Mouse (Mus musculus): ENCODE measurements at regions not wholly inside any gene's neighbourhood (a gene's known extent, or its start where the extent isn't known, plus 50 kb on each side); places are given as distances from the start of the nearest gene placed in this dataset.

DNA sequence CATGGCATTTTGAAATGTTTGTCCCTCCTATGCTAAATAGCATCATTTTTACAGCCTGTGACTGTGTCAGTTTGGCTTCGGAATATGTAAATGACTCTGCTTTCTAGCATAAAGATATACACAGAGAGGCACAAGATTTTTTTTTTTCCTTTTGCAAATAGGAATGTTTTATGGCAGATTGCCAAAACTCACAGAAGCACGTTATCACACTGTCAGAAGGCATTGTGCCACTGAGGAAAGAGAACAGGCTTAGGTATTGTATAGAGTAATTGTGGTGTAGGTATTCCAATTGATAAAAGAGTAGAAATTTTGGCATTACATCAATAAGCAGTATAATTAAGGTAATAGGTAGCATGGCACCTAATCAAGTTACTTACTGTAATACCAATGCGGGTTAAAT is 988.5 kb upstream of the Tenm2 start:
- DNase-seq, result no peak

DNA sequence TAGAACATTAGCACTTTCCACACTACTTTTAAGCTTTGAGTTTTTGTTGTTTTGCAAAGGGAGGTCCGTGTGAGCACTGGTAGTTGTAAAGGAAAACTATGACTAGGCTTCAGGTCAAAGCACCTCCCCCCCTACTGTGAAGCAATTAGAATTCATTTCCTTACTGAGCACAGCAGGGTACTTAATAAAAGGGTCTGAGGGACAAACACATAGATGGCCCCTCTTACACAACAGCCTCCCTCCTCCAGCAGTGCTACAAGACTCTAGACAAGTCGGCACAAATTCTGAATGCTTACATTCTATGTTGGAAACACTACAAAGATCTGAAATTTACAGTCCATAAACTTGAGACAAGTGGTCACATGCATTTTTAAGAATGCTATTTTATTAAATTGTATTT is 967.6 kb upstream of the Tenm2 start:
- DNase-seq, result no peak

DNA sequence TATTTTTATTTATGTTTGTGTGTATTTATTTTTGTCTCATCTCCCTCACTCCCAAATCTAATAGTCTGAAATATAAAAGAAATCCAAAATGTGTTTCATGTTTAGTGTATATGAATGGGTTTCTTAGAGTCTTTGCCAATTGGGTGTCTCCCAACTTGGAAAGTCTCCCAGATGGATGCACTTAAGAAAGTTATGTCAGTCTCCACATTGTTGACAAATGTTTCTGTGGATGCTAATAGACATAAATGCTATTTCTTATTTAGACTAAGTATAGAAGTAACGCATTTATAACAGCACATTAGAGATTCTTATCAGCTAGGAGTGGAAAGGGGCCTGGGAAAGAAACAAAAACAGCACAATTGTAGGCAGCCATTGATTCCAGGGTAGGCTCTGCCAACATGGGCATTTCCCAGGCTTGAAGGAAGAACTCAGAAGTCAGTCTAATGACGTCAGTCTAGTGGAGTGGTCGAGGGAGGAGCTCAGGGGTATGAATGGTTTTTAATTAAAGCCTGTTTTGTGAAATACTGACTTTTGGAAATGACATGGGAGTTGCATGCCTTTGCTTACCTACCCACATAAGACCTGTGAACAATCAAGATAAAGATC is 965.5 kb upstream of the Tenm2 start:
- DNase-seq, result no peak

DNA sequence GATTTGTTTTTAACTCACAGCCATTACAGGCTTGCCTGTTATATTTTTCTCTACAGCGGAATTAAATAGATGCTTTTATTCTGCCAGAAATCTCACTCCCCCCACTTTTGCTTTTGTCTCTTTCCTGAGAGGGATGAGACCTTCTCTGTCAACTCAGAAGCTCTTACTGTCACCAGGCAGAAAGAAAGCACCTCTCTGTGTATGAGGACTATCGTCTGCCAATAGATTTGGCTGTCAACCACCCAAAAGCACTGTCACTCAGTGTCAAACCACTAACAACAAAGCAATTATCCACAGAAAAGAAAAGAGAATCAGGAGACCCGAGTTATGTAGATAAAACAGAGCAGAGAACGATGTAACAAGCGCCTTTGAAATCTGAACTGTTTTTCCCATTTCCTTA is 958.0 kb upstream of the Tenm2 start:
- no peak for DNase-seq

DNA sequence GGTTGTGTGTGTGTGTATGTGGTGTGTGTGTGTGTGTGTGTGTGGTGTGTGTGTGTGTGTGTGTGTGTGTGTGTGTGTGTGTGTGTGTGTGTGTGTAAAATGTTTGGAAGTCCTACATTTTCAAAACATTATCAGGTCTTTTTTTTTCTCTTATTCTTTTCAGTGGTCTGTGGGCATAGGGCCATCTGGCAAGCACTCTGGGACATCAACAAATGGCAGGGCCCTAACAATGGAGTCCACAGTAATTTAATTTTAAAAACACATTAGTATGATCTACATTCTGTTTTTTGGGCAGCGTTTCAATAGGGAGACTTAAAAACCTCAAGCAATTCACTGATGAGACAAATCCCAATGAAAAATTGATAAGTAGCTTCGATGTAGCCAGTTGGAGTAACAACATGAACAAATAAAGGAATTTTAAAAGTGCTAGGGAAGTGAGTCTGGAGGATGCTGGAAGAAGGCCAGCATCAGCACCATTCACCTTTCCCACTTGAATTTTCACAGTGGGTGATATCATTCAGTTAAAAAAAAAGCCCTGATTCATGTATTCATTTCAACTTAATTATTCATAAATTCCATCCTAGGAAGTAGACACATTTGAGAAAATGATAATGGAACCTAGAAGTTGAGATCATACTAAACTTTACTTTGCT is 956.3 kb upstream of the Tenm2 start:
- DNase-seq, result no peak

DNA sequence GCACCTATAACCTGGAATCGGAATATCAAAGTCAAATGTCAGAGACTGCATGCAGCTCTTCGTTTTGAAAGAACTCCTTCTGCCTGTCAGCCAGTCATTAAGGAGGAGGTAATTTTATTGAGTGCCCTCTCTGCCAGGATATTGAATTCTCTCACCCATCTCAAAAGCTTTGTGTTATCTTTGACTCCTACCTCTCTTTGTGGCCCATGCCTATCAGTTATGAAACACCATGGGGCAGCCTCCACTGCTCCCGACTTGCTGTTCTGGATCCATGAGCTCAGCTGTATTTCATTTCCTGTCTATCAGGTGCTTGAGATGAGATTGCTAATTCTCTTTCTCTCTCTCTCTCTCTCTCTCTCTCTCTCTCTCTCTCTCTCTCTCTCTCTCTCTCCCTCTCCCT is 955.7 kb upstream of the Tenm2 start:
- DNase-seq, result no peak

DNA sequence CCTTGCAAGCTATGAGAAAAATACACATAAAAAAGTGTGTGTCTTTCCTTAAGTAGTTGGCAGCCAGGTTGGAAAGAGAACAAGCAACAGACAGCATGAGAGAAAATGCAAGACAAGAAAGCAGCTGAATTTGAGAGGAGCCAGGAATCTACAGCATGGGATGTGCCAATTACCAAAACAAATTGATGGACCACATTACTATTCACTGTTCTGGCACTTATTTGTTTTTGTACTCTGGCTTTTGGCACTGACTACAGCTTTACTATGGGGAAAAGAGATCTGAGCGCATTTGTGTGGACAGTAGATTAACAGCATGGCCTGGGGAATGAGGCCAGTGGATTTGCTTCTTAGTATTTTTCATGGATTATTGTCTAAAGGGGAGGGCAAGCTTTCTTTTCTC is 935.0 kb upstream of the Tenm2 start:
- DNase-seq, result no peak

DNA sequence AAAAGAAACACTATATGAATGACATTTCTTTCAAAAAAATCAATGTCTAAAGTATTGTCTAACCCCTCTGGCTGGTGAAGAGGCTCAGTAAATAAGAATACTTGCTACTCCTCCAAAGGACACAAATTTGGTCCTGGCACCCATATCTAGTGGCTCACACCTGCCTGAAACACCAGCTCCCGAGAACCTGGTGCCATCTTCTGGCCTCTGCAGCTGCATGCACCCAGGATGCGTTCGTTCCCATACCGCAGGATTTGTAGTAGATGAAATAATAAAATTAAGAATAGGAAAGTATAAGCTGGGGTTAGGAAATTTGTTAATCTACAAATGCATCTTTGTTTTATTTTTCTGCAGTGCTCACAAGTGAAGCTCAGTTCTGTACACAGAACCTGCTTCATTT is 922.5 kb upstream of the Tenm2 start:
- no peak for DNase-seq

DNA sequence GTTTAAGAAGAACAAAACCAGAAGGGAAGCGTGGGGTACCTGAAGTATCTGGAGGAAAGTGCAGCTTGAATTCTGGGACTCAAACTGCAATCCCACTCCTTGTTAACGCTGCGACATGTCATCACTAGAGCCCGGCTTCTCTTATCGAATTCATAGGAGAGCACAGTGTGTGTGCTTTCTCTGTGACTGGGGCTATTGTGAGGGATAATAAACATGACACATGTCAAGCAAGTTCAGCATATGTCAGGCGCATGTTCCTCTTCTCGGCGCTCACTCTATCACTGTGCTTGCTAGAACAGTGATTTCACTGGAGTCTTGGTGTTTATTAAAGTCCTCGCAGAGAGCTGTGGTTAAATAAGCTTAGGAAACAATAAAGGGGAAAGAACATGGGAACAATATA is 921.2 kb upstream of the Tenm2 start:
- no peak for DNase-seq

DNA sequence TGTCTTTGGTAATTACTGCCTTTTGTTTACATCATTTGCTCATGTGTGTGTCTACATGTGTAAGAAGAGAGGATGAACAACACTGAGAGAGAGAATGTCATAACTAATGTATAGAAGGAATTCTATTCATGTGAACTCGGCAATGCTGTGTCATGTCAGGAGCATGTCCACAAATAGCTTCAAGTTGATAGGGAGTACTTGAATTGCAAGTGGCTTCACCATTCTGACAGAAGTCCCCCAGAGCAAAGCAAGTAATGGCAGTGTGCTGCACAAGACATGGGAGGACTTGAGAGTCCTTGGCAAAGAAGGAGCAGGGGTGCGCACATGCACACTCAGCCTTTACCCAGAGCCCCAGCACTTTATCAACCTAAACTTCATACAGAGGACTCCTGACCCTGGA is 919.9 kb upstream of the Tenm2 start:
- no peak for DNase-seq

DNA sequence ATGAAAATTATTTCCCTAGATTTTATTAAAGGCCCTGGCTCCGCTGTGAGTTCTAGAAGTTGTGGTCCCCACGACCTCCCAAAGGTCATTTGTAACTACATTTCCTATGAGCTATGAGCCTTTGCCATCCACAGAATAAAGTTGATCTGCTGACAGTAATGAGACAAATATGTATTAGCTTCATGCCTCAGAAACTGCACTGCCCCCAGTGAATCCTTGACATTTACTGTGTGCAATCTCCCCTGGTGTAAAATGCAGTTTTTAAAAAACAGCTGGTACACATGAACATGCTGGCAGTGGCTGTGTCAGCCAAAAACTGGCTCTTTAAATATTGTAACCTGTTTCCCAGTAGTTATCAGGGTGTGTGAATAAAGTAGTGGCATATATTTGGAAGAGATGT is 907.7 kb upstream of the Tenm2 start:
- DNase-seq, result no peak

DNA sequence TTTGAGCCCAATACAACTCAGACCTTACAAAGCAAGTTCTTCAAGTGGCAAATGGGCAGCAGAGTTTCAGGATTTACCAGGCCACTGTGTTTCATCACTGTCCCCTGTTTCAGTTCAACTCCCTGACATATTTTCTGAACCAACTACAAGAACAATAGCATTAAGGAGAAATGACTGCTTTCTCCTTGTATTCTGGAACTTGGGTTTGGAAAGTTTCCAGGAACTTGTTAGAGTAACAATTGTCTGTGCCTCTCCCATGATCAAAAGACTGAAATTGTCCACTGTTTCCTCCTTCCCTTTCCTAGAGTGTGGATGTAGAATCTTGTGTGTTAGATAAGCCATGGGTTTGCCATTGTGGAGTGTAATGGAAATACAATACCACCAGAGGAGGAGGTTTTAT is 893.1 kb upstream of the Tenm2 start:
- DNase-seq, result no peak

DNA sequence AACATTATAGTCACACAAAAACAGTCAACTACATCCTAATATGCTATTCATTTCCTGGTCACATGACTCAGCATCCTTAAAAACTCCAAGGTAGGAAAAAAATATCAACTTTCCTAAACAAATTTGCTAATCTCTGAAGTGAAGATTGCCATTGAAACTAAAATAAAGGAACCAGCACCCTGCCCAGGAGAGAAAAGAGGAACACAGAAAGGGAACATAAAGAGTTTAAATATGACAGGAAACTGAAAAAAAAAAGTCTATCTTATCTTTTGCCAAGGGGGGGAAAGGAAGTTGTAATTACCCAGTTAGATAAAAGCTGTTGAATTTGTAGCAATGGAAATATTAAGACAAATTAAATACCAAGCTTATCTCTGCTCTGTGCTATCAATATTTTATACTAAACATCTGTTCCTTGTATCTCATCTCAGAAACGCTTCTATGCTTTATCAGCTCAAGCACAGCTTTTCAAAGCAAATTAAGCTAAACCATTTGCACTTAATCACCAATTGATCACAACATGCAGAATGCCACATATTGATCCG is 888.1 kb upstream of the Tenm2 start:
- no peak for DNase-seq

DNA sequence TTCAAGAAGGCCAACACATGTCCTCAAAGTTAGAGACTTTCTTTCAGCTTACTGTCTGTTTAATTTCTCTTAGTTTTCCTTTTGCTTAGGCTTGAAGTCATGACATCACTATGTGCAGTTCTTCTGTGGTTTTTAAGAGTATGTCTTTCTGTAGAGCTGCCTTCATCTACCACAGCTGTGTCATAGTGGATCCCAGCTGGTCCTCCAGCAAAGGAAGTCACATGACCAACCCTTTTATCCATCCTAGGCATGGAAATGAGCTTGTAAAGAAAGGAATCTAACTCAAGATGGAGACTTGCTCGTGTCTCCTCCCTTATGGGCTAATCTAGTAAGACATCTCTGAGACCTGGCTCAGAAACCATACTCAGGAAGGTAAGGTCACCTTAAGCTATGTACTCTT is 886.7 kb upstream of the Tenm2 start:
- no peak for DNase-seq

DNA sequence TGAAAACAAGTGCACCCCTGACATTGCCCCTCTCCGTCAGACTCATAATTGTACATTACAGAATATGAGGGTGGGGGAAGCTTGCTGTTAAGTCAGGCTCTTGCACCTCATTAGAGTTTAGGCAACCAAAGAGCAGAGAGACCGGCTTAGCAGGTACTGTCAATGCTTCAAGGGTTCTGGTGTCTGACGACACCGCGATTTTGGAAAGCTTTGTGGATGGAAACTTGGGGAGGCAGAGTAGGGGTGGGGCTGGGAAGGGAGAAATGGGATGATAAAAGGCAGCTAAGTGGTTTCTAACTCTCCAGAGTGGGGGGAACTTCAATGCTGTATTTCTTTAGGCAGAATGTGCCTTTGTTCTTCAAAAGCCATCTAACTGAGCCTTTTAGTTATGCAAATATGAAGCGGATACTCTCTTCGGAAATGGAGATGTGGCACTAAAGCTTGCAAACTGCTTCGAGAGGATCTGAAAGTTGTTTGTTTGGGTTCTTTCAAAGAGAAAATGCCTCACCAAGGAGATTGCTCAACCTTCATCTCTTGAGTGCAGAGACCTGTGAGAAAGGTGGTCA is 885.4 kb upstream of the Tenm2 start:
- DNase-seq, result no peak

DNA sequence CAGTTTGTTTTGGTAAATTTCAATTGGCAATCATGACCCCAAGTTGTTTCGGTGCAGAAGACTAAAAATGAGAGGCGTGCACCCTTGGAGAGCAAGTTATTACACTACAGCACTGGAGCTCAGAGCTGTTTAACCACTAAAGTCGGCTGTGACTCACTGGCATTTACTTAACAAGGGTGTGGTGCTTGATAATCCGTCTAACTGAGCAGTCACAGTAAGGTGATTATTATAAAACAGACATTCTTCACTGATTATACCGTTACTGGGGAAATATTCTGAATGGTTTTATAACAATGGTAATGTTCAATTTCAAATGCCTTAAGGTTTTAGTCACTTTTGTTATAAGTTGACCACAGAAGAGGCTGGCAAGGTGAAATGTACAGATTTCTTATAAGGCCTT is 882.0 kb upstream of the Tenm2 start:
- DNase-seq, result no peak

DNA sequence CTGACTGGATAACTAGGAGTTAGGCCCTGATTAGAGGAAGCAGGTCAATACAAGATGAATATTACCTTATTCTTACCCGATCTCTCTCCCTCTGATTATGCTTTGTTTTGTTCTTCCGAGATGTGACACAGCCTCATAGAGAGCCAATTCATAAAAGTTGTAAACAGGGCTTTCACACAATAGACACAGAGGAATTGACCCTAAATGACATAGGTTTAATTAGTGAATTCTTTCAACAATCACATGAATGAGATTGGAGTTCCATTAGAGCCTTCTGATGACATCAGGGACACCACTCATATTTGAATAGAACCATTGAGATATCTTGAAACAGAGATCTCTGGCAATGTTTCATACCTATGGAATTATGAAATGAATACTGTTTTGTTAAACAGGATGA is 856.4 kb upstream of the Tenm2 start:
- no peak for DNase-seq

DNA sequence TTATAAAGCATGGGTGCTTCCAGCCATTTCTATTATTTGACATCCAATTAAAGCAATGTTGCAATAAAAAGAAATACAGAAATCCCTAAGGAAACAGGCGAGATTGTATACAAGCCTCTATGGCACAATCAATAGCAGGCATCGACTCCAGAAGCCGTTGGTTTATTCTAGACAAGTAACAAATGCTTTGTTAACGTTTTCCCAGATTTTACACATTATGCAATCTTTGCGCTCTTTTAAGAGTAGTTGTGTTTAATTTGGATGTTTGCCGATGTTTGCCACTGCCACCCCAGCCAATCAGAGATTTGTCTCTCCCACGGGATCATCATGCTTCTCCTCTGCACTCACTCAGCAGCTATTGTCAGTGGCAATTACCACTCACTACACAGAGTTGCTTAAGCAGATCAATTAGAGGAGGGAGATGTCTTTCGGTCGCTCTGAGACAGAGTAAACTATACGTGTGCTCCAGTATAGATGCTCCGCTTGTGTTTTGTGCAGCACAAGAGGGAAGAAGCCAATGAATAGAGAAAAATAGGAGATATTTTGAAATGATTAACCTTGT is 839.5 kb upstream of the Tenm2 start:
- no peak for DNase-seq

DNA sequence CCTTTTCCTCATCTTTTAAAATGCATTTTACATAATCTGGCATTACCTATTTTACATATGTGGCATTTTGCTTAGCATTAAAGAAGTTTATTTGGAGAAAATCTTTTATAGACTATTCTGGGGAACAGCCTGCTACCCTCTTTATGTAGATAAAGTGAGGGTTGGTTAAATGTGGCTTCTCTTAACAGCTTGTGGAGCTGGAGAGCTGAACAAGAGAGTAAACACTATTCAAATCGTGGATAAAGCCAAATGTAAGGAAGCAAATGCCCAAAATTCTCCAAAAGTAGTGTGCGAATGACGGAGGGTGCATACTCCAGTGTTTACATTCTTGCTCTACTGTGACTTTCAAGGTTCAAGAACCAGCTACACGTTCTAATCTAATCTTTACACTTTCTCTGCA is 833.9 kb upstream of the Tenm2 start:
- no peak for DNase-seq

DNA sequence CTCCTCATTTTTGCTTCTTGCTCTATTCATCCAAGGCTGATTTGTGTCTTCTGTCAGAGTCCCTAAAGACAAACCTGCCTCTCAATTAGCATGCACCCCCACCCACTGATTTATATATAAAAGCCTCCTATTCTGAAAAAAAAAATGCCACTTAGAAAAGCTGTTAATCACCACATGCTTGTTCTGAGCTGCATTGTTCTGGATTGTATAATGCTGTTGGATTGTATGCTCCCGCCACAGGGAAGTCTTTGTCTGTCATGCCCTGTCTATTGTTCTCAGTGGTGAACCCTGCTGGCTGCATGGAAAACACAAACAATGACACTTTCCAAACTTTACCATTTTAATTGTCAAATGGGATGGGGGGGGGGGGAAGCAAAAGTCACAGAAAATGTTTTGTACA is 831.9 kb upstream of the Tenm2 start:
- DNase-seq, result no peak

DNA sequence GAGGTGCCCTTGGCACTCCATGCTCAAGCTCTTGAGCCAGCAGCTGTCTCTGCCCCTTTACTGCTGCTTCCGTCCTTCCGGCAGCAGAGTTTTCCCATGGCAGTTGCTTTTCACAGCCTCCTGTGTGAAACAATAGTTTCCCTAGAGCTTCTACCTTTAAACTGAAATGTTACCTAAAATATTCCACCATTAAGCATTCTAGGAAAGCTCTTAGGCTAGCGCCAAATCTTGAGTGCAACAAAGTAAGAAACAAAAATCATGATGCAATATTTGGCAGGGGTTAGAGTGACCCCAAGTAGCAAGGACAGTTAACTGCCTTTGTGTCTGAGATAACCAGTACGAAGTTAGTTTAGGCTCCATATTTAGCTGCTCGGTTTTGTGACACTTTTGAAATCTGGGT is 830.3 kb upstream of the Tenm2 start:
- no peak for DNase-seq

DNA sequence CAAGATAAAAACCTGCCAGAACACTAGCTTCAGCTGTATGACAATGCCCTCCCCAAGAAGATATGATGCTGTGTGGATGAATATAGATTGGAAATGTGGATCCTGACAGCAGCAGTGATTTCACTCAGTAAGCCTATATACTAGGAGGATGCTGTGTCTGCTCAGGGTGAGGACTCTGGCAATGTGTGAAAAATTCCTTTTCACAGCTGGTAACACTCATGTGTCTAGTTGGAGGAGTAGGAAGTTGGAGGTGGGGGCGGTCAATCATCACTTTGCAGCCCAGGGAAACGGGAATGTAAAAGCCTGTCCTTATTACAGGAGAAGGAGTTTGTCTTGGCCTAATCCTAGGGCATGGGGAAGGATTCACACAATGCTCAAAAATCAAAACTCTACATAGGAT is 824.3 kb upstream of the Tenm2 start:
- DNase-seq, result no peak

DNA sequence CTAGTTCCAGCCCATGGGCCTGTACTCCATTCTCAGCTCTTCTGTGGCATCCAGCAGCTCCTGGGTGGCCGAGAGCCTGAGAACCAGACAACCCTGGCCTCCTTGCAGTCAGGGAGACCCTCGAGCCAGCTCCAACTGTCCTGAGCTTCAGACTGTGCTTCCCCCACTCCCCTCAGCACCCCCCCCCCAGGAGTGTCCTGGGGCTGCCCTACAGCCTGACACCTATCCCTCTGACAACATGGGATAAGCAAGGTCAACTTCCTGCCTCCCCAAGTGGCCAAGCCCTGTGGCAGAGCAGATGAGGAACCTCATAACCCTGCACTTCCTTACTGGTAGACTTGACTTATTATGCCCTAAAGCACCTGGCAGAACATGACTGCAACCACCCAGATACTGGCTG is 823.1 kb upstream of the Tenm2 start:
- DNase-seq, result no peak

DNA sequence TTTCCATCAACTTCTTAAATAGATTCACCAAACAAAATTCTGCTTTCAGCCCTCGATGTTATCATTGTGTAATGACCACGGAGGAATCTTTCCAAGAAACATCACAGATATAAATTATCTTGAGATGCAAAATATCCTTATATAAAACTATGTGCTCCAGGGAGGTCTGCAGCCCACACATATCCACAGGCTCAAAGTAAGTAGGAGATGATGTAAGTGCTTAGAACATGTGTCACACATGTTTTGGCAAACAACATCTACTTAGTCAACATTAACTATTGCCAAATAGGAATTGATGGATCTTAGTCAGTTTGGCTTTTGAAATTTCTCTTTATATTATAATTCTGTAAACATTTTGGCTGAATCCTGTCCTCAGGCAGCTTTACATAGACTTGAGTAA is 800.8 kb upstream of the Tenm2 start:
- DNase-seq, result no peak
